Mouse (Mus musculus) ES-E14 (cell line): ENCODE measurements at regions not wholly inside any gene's neighbourhood (a gene's known extent, or its start where the extent isn't known, plus 50 kb on each side); places are given as distances from the start of the nearest gene placed in this dataset.

ENCODE experiments used
- DNase-seq: peaks from one replicate; pipeline ENCODE4 v3.0.0-alpha.2; 2013; ENCODE audit warnings: low read depth, low spot score
- H3K27ac ChIP-seq: 2 replicates; pipeline ENCODE4 v1.5.1; 2012; ENCODE audit warnings: low read depth, mild to moderate bottlenecking, low read length, moderate library complexity, mixed read lengths; ENCODE audit not compliant: poor library complexity, insufficient read depth, severe bottlenecking
- H3K36me3 ChIP-seq: 2 replicates; pipeline ENCODE4 v1.6.1; 2012; ENCODE audit warnings: mild to moderate bottlenecking, low read length, moderate library complexity, mixed read lengths; ENCODE audit not compliant: control insufficient read depth, poor library complexity, insufficient read depth, severe bottlenecking
- H3K4me1 ChIP-seq, 2 experiments: fragments of 150-350 bp in 1 of 2; sonication (generic) in 1 of 2; 2 replicates each; pipeline ENCODE4 v1.6.1; 2012; ENCODE audit warnings: low read length in 2 of 2, mild to moderate bottlenecking in 1 of 2, mixed read lengths in 1 of 2; ENCODE audit not compliant: control insufficient read depth in 2 of 2, insufficient read depth in 2 of 2, poor library complexity in 1 of 2
- H3K4me3 ChIP-seq, 2 experiments: fragments of 150-350 bp in 1 of 2; sonication (generic) in 1 of 2; 2 replicates each; pipeline ENCODE4 v1.5.1; 2012; ENCODE audit warnings: low read length in 2 of 2, low read depth in 1 of 2, mild to moderate bottlenecking in 1 of 2, mixed read lengths in 1 of 2; ENCODE audit not compliant: insufficient read depth in 1 of 2, poor library complexity in 1 of 2, severe bottlenecking in 1 of 2
- H3K9ac ChIP-seq: 2 replicates; pipeline ENCODE4 v1.6.1; 2012; ENCODE audit warnings: low read depth, mild to moderate bottlenecking, low read length, mixed read lengths; ENCODE audit not compliant: poor library complexity, insufficient read depth, severe bottlenecking
- H3K9me3 ChIP-seq: fragments of 150-350 bp; sonication (generic); 2 replicates; pipeline ENCODE4 v1.6.1; 2012; ENCODE audit warnings: low read depth, mild to moderate bottlenecking, low read length; ENCODE audit not compliant: control insufficient read depth, insufficient read depth
- CHD2 ChIP-seq: IDR thresholded peaks from 2 replicates; pipeline ENCODE4 v1.6.1; 2014; ENCODE audit warnings: mild to moderate bottlenecking, low read depth, low read length, inconsistent platforms
- HCFC1 ChIP-seq: IDR thresholded peaks from 2 replicates; pipeline ENCODE4 v1.6.1; 2012; ENCODE audit warnings: low read length, inconsistent platforms, borderline replicate concordance; ENCODE audit not compliant: insufficient read depth
- MAFK ChIP-seq: IDR thresholded peaks from 2 replicates; pipeline ENCODE4 v1.6.1; 2014; ENCODE audit warnings: mild to moderate bottlenecking, low read depth, low read length, inconsistent platforms; ENCODE audit not compliant: insufficient read depth
- ZC3H11A ChIP-seq: IDR thresholded peaks from 2 replicates; pipeline ENCODE4 v1.6.1; 2012; ENCODE audit warnings: low read depth, mild to moderate bottlenecking, inconsistent platforms, low read length, borderline replicate concordance
- ZNF384 ChIP-seq: IDR thresholded peaks from 2 replicates; pipeline ENCODE4 v1.6.1; 2012; ENCODE audit warnings: low read depth, low read length, inconsistent platforms
- in situ Hi-C, 2 experiments: fragments of 600-800 bp; cut with MboI; formaldehyde crosslinking; loops; one replicate each; pipeline ENCODE4 v1.15.1; 2025; ENCODE audit warnings: low sequenced_read_pairs in 2 of 2, inconsistent platforms in 1 of 2; ENCODE audit not compliant: unreplicated experiment in 2 of 2

- H3K27ac ChIP-seq, result no peak overlapping the region
These were observed 307.6 kb upstream of the Auts2 start for GRCm38 (mm10) chr5:132850770-132851169.

GRCm38 (mm10) chr5:132848086-132848485 lies 304.9 kb upstream of the Auts2 start:
- no peak for TF ChIP-seq MAFK
- TF ChIP-seq ZC3H11A, result no peak
- no peak for TF ChIP-seq CHD2
- TF ChIP-seq HCFC1, result no peak
- TF ChIP-seq ZNF384, result no peak
- H3K4me1 ChIP-seq, result no peaks in the 10 kb centered on the region
- in situ Hi-C loops, result no loop called here

More at GRCm38 (mm10) chr5:132850770-132851169, 307.6 kb upstream of the Auts2 start:
- in situ Hi-C loops, result no loop called here
- no peak overlapping the region for H3K9ac ChIP-seq
- no peaks in the 10 kb centered on the region for H3K9me3 ChIP-seq
- H3K4me1 ChIP-seq, result no peaks in the 10 kb centered on the region
- no peaks in the 10 kb centered on the region for H3K36me3 ChIP-seq
- TF ChIP-seq ZC3H11A, result no peak
- TF ChIP-seq MAFK, result no peak
- no peak for TF ChIP-seq ZNF384
- TF ChIP-seq CHD2, result no peak
- TF ChIP-seq HCFC1, result no peak
- no peak for DNase-seq
- H3K4me3 ChIP-seq, result no peak overlapping the region

DNA sequence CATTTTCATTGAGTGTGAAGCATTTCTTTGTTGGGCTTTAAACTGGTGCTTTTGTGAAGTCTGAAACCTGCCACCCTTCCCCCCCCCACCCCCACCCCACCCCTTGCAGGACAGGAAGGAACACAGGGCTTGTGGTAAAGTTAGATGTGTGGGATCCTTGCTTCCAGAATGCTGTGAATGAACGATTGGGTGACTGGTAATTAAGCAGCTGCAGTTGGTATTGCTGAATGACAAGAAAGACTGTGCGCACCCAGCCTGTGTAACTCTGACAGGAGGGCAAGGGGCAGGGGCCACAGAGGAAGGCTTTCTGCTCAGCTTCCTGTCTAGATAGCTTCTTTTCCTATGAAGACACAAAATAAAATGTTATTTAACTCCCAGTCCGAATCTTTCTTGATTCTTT lies 300.1 kb upstream of the Auts2 start:
- H3K36me3 ChIP-seq, result no peaks in the 10 kb centered on the region
- no peak overlapping the region for H3K27ac ChIP-seq
- no peak for DNase-seq
- H3K4me3 ChIP-seq, result no peak overlapping the region
- no peak overlapping the region for H3K9ac ChIP-seq
- TF ChIP-seq ZNF384, result no peak
- no peak for TF ChIP-seq MAFK
- TF ChIP-seq ZC3H11A, result no peak
- no peak for TF ChIP-seq CHD2
- TF ChIP-seq HCFC1, result no peak
- in situ Hi-C loops, result no loop called here
- no peaks in the 10 kb centered on the region for H3K9me3 ChIP-seq
- no peaks in the 10 kb centered on the region for H3K4me1 ChIP-seq

More at GRCm38 (mm10) chr5:132848086-132848485, 304.9 kb upstream of the Auts2 start:
- no peak overlapping the region for H3K4me3 ChIP-seq
- H3K27ac ChIP-seq, result no peak overlapping the region
- H3K36me3 ChIP-seq, result no peaks in the 10 kb centered on the region
- no peak overlapping the region for H3K9ac ChIP-seq
- no peak for DNase-seq
- no peaks in the 10 kb centered on the region for H3K9me3 ChIP-seq

- DNase-seq, result no peak
- peak; percentile 49; the same call in 1 of the 2 replicates for TF ChIP-seq ZC3H11A
- TF ChIP-seq ZNF384, result no peak
- H3K36me3 ChIP-seq, result no peaks in the 10 kb centered on the region
- H3K9ac ChIP-seq, result no peak overlapping the region
- no peaks in the 10 kb centered on the region for H3K4me1 ChIP-seq
- no peak overlapping the region for H3K4me3 ChIP-seq
- H3K27ac ChIP-seq, result no peak overlapping the region
- in situ Hi-C loops, result no loop called here
- no peaks in the 10 kb centered on the region for H3K9me3 ChIP-seq
These were observed 298.6 kb upstream of the Auts2 start for GRCm38 (mm10) chr5:132841794-132842193.

- H3K4me1 ChIP-seq, result no peaks in the 10 kb centered on the region
- no peak overlapping the region for H3K9ac ChIP-seq
- no peak overlapping the region for H3K4me3 ChIP-seq
- H3K9me3 ChIP-seq, result no peaks in the 10 kb centered on the region
- H3K36me3 ChIP-seq, result no peaks in the 10 kb centered on the region
- no peak for DNase-seq
- no peak overlapping the region for H3K27ac ChIP-seq
- TF ChIP-seq HCFC1 (no peak), ZC3H11A (no peak), MAFK (no peak), CHD2 (no peak), ZNF384 (no peak)
- in situ Hi-C loops, result no loop called here
These were observed 294.3 kb upstream of the Auts2 start for GRCm38 (mm10) chr5:132837420-132837819.
